Mouse (Mus musculus): ENCODE results near the gene Ttc36. TPM values are rescaled to one million over a fixed set of nuclear protein-coding genes. Genes with fewer than 3 reads are reported as not detected.
"Not testable (repeated sequence)": the region's sequence is repeated elsewhere in the genome, so short reads cannot be mapped to it uniquely, and the experiment has no call there.

Ttc36 gene
- polyA plus RNA-seq, 1 experiment = 1.1 TPM

GRCm38 (mm10) chr9:44771376-44771775 lies 31.5 kb downstream of the Ttc36 start:
- 91% methylated on average over 5 of the region's 5 CpGs for WGBS

GRCm38 (mm10) chr9:44768029-44768394 lies 34.9 kb downstream of the Ttc36 start:
- H3K27me3 ChIP-seq (ENCODE audit: control insufficient read depth, insufficient read depth, low read length); H3K4me1 ChIP-seq (ENCODE audit: control insufficient read depth, insufficient read depth, low read length); DNase-seq; H3K27ac ChIP-seq (ENCODE audit: insufficient read depth, low read length): not testable (repeated sequence)
- 28% methylated on average over 9 of the region's 9 CpGs for WGBS
- H3K4me3 ChIP-seq (replicated peaks; ENCODE audit: insufficient read depth, low read depth, low read length) = peak overlapping the region; percentile 48

More at GRCm38 (mm10) chr9:44771376-44771775, 31.5 kb downstream of the Ttc36 start:
- H3K4me1 ChIP-seq (ENCODE audit: control insufficient read depth, insufficient read depth, low read length) = no peaks in the 10 kb centered on the region
- no peak for DNase-seq
- no peak overlapping the region for H3K27ac ChIP-seq (ENCODE audit: insufficient read depth, low read length)
- H3K27me3 ChIP-seq (ENCODE audit: control insufficient read depth, insufficient read depth, low read length) = no peaks in the 10 kb centered on the region
- TF ChIP-seq CTCF (IDR thresholded peaks at IDR 0.05; ENCODE audit: borderline replicate concordance, insufficient read depth, low read depth, low read length) (no peak), POLR2A (IDR thresholded peaks at IDR 0.05; ENCODE audit: borderline replicate concordance, insufficient read depth, low read length) (no peak)
- no peak overlapping the region for H3K4me3 ChIP-seq (replicated peaks; ENCODE audit: insufficient read depth, low read depth, low read length)

GRCm38 (mm10) chr9:44767101-44768028 lies 35.5 kb downstream of the Ttc36 start, which contains the start of the genes Arcn1 and Ift46:
Gene Arcn1, minus strand, starts transcription at chr9:44767845.
Gene Ift46, plus strand, starts transcription at chr9:44767908.
- Histone ChIP-seq H3K4me1 (ENCODE audit: control insufficient read depth, insufficient read depth, low read length) (peaks cover 2% of the 10 kb centered on the region; the same call in 1 of the 2 replicates), H3K27ac (ENCODE audit: insufficient read depth, low read length) (peak within 1 kb of the TSS; percentile 88), H3K4me3 (replicated peaks; ENCODE audit: insufficient read depth, low read depth, low read length) (peak within 1 kb of the TSS; percentile 64), H3K27me3 (ENCODE audit: control insufficient read depth, insufficient read depth, low read length) (no peaks in the 10 kb centered on the region)
- under 1% methylated on average over 77 of the region's 82 CpGs for WGBS
- TF ChIP-seq CTCF (IDR thresholded peaks at IDR 0.05; ENCODE audit: borderline replicate concordance, insufficient read depth, low read depth, low read length) (no peak), POLR2A (IDR thresholded peaks at IDR 0.05; ENCODE audit: borderline replicate concordance, insufficient read depth, low read length) (peak; percentile 74)
- peak; percentile 87 to 90 for DNase-seq

GRCm38 (mm10) chr9:44760873-44761272 lies 42.0 kb downstream of the Ttc36 start:
- Histone ChIP-seq H3K4me3 (replicated peaks; ENCODE audit: insufficient read depth, low read depth, low read length) (no peak overlapping the region), H3K27me3 (ENCODE audit: control insufficient read depth, insufficient read depth, low read length) (no peaks in the 10 kb centered on the region), H3K27ac (ENCODE audit: insufficient read depth, low read length) (no peak overlapping the region), H3K4me1 (ENCODE audit: control insufficient read depth, insufficient read depth, low read length) (peaks cover 2% of the 10 kb centered on the region; the same call in 1 of the 2 replicates)
- no peak for DNase-seq
- TF ChIP-seq CTCF (IDR thresholded peaks at IDR 0.05; ENCODE audit: borderline replicate concordance, insufficient read depth, low read depth, low read length) (no peak), POLR2A (IDR thresholded peaks at IDR 0.05; ENCODE audit: borderline replicate concordance, insufficient read depth, low read length) (no peak)
- WGBS = 75% methylated on average over 2 of the region's 2 CpGs

Other genes starting within 250 kb of the Ttc36 start
- 0.08 and 0.20 TPM in 2 replicates for gene Cxcr5, start 241.2 kb downstream of the Ttc36 start, polyA plus RNA-seq (2012; rRNA removed)
- gene Ddx6, start 198.2 kb downstream of the Ttc36 start, polyA plus RNA-seq (2012; rRNA removed) = 41.8 TPM in 2 replicates
- not detected in 2 replicates for gene Treh, start 129.8 kb downstream of the Ttc36 start, polyA plus RNA-seq (2012; rRNA removed)
- 193 and 194 TPM in 2 replicates for gene Phldb1, start 67.9 kb downstream of the Ttc36 start, polyA plus RNA-seq (2012; rRNA removed)
- gene Arcn1, start 35.2 kb downstream of the Ttc36 start, polyA plus RNA-seq (2012; rRNA removed) = 61.6 and 61.8 TPM in 2 replicates
- 106 and 110 TPM in 2 replicates for gene Ift46, start 35.2 kb downstream of the Ttc36 start, polyA plus RNA-seq (2012; rRNA removed)
- gene Tmem25, start 3.8 kb downstream of the Ttc36 start, polyA plus RNA-seq (2012; rRNA removed) = 203 and 229 TPM in 2 replicates
- gene Kmt2a, start 78.2 kb upstream of the Ttc36 start, polyA plus RNA-seq (2012; rRNA removed) = 31.3 and 39.0 TPM in 2 replicates
- 989 and 996 TPM in 2 replicates for gene Atp5l, start 117.7 kb upstream of the Ttc36 start, polyA plus RNA-seq (2012; rRNA removed)
- 34.7 and 37.4 TPM in 2 replicates for gene Ube4a, start 162.5 kb upstream of the Ttc36 start, polyA plus RNA-seq (2012; rRNA removed)
- gene Cd3g, start 177.4 kb upstream of the Ttc36 start, polyA plus RNA-seq (2012; rRNA removed) = not detected in 2 replicates
- gene Cd3d, start 178.7 kb upstream of the Ttc36 start, polyA plus RNA-seq (2012; rRNA removed) = 0.08 and 0.10 TPM in 2 replicates
- 0.05 and 0.27 TPM in 2 replicates for gene Cd3e, start 206.6 kb upstream of the Ttc36 start, polyA plus RNA-seq (2012; rRNA removed)
- gene Mpzl2, start 236.7 kb upstream of the Ttc36 start, polyA plus RNA-seq (2012; rRNA removed) = 1.1 and 2.4 TPM in 2 replicates